Mouse (Mus musculus) embryonic facial prominence, embryonic 13.5 days (tissue): ENCODE measurements around the gene Pnmt. TPM values are rescaled to one million over a fixed set of nuclear protein-coding genes. Genes with fewer than 3 reads are reported as not detected.

ENCODE experiments used
- ATAC-seq: fragments of 200-750 bp; cut with Nextera tagmentation; 2 replicates; pipeline ENCODE4 v1.8.0; 2017; ENCODE audit warnings: low read depth; ENCODE audit not compliant: insufficient number of reproducible peaks, insufficient read depth, low FRiP score, low TSS enrichment
- H3K27ac ChIP-seq: fragments of 300-500 bp; sonication (generic); 2 replicates; pipeline ENCODE4 v1.5.1; 2015; ENCODE audit warnings: moderate library complexity, mild to moderate bottlenecking, inconsistent platforms
- H3K27me3 ChIP-seq: fragments of 300-500 bp; sonication (generic); 2 replicates; pipeline ENCODE4 v1.6.1; 2015; ENCODE audit warnings: mild to moderate bottlenecking, inconsistent platforms
- H3K36me3 ChIP-seq: fragments of 300-500 bp; sonication (generic); 2 replicates; pipeline ENCODE4 v1.6.1; 2015; ENCODE audit warnings: mild to moderate bottlenecking, inconsistent platforms
- H3K4me1 ChIP-seq: fragments of 300-500 bp; sonication (generic); 2 replicates; pipeline ENCODE4 v1.6.1; 2015; ENCODE audit warnings: inconsistent platforms
- H3K4me2 ChIP-seq: fragments of 300-500 bp; sonication (generic); 2 replicates; pipeline ENCODE4 v1.6.1; 2015; ENCODE audit warnings: moderate library complexity, mild to moderate bottlenecking, inconsistent platforms
- H3K4me3 ChIP-seq: fragments of 300-500 bp; sonication (generic); 2 replicates; pipeline ENCODE4 v1.5.1; 2015; ENCODE audit warnings: mild to moderate bottlenecking, inconsistent platforms
- H3K9ac ChIP-seq: fragments of 300-500 bp; sonication (generic); 2 replicates; pipeline ENCODE4 v1.6.1; 2015; ENCODE audit warnings: mild to moderate bottlenecking, inconsistent platforms
- H3K9me3 ChIP-seq: fragments of 300-500 bp; sonication (generic); 2 replicates; pipeline ENCODE4 v1.6.1; 2016; ENCODE audit warnings: inconsistent platforms
- WGBS: fragments of 180-500 bp; shearing (Covaris S2); methylation state at CpG from one replicate; pipeline ENCODE4 v1.1.7; 2015; ENCODE audit warnings: mixed read lengths; 5-methylcytosine and 5-hydroxymethylcytosine counted together
- polyA plus RNA-seq: library from polyadenylated mRNA; unstranded; fragments of >200 nt; fragmentation: Nextera tagmentation; extraction: Ambion mirVana; gene quantifications from 2 replicates; pipeline ENCODE4 v1.2.1, GENCODE M21; 2015

The Pnmt gene
- polyA plus RNA-seq, 1 experiment from 2014 or later = 1.3 TPM

DNA sequence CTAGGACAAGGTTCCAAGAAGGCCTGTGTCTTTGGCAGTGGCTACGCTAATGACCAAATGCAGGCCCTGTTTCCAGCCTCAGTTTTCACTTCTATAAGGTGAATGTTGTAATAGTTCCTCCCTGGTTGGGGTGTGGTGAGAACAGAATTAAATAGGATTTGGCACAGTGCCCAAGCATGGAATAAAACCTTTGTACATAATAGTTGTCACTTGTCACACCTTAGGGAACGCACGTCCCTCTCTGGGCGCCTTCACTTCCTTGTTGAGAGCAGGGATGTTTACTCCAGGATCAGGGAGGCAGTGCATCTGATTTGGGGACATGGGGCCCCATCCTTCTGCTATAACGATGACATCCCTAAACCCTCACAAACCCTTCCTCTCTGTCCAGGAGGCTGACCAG is 42.2 kb downstream of the Pnmt start:
- H3K4me2 ChIP-seq = no peak overlapping the region
- no peak for ATAC-seq
- H3K36me3 ChIP-seq = peaks cover 98% of the 10 kb centered on the region
- H3K9me3 ChIP-seq = no peaks in the 10 kb centered on the region
- WGBS = 83% methylated on average over 5 of the region's 5 CpGs
- H3K27ac ChIP-seq = no peak overlapping the region
- H3K4me1 ChIP-seq = no peaks in the 10 kb centered on the region
- no peak overlapping the region for H3K9ac ChIP-seq
- no peaks in the 10 kb centered on the region for H3K27me3 ChIP-seq
- H3K4me3 ChIP-seq = no peak overlapping the region

DNA sequence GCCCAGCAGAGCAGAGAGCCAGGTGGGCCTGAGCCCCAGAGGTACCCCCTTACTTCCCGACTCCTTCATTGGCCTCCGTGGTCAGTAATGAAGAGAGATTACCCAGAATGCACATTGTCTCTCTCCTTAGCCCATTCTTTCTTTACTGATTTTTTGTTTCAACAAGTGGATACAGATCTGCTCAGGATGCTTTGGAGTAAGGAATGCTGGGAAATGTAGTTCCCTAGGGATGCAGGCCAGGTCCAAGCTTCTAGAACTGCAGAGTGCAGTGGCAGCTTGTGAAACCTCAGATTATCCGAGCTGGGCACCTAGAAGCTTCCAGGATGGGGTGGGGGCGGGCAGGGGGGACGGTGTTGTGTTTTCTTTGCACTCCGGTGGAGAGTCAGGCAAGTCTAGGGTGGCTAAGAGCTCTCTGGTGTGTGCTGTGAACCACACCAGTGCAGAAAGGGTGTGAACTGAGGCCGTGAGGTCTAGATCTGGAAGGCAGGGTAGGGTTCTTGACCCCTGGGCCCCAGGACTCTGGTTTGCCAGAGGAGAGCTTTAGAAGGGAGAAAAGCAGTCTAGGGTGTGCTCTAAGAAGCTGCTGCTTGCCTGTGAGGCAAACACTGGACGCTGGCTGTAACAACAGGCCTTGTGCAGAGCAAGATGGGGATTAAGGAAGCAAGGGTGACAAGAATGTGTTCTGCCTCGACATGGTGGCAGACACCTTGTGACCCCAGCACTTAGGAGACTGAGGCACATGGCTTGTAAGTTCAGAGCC is 45.7 kb downstream of the Pnmt start:
- WGBS = 84% methylated on average over 9 of the region's 9 CpGs
- H3K36me3 ChIP-seq = peaks cover 98% of the 10 kb centered on the region
- H3K9me3 ChIP-seq = no peaks in the 10 kb centered on the region

DNA sequence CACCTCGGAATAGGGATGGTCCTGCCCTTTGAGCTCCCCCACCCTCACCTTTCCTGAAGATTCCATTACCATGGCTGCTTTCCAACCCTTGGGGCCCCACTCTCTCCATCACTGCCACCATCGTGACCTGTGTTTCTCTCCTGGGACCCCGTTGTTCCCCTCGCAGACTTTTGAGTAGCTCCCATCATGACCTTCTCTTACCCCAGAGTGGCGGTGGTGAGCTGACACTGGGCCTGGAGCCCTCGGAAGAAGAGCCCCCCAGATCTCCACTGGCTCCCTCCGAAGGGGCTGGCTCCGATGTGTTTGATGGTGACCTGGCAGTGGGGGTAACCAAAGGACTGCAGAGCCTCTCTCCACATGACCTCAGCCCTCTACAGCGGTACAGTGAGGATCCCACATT is 49.5 kb downstream of the Pnmt start:
- no peak overlapping the region for H3K4me3 ChIP-seq
- H3K9ac ChIP-seq = no peak overlapping the region
- no peaks in the 10 kb centered on the region for H3K27me3 ChIP-seq
- H3K4me2 ChIP-seq = no peak overlapping the region
- no peak overlapping the region for H3K27ac ChIP-seq
- peaks cover 8% of the 10 kb centered on the region for H3K4me1 ChIP-seq
- peaks cover 66% of the 10 kb centered on the region for H3K36me3 ChIP-seq
- no peaks in the 10 kb centered on the region for H3K9me3 ChIP-seq
- ATAC-seq = no peak
- WGBS = 92% methylated on average over 9 of the region's 9 CpGs

More for the DNA sequence above, 45.7 kb downstream of the Pnmt start:
- 0 out of 2 replicates have a peak overlapping the region, but pooled peaks have one; percentile 4 for H3K9ac ChIP-seq
- H3K4me3 ChIP-seq = no peak overlapping the region
- ATAC-seq = no peak
- no peaks in the 10 kb centered on the region for H3K4me1 ChIP-seq
- no peak overlapping the region for H3K27ac ChIP-seq
- H3K27me3 ChIP-seq = no peaks in the 10 kb centered on the region
- no peak overlapping the region for H3K4me2 ChIP-seq

DNA sequence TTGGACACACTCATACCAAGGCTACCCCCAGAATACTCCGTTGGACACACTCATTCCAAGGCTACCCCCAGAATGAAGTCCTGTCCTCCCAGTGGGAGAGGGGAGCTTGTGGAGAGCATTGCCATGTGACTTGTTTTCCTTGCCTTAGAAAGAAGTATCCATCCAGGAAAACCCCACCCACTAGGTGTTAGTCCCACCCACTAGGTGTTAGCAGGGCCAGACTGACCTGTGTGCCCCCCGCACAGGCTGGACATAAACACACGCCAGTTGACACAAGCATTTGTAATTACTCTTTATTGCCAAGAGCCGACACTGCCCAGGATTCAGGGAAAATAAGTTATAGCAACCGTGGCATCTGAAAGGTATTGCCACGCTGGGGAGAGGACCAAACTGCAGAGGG is 51.2 kb downstream of the Pnmt start:
- peaks cover 8% of the 10 kb centered on the region for H3K4me1 ChIP-seq
- no peak for ATAC-seq
- H3K4me3 ChIP-seq = no peak overlapping the region
- H3K27me3 ChIP-seq = no peaks in the 10 kb centered on the region
- peaks cover 49% of the 10 kb centered on the region for H3K36me3 ChIP-seq
- WGBS = 87% methylated on average over 6 of the region's 6 CpGs
- H3K4me2 ChIP-seq = peak overlapping the region; percentile 85
- no peaks in the 10 kb centered on the region for H3K9me3 ChIP-seq
- H3K9ac ChIP-seq = no peak overlapping the region
- H3K27ac ChIP-seq = no peak overlapping the region

Other genes starting within 250 kb of the Pnmt start
- gene Fbxl20, start 236.0 kb upstream of the Pnmt start, polyA plus RNA-seq = 22.5 and 28.8 TPM in 2 replicates
- gene Med1, start 193.2 kb upstream of the Pnmt start, polyA plus RNA-seq = 78.3 and 78.4 TPM in 2 replicates
- gene Cdk12, start 183.4 kb upstream of the Pnmt start, polyA plus RNA-seq = 14.3 and 16.2 TPM in 2 replicates
- 0.17 and 0.48 TPM in 2 replicates for gene Neurod2, start 56.8 kb upstream of the Pnmt start, polyA plus RNA-seq
- gene Ppp1r1b, start 38.0 kb upstream of the Pnmt start, polyA plus RNA-seq = 1.2 and 2.0 TPM in 2 replicates
- gene Stard3, start 28.1 kb upstream of the Pnmt start, polyA plus RNA-seq = 38.3 and 42.3 TPM in 2 replicates
- 0.89 and 1.1 TPM in 2 replicates for gene Tcap, start 2.6 kb upstream of the Pnmt start, polyA plus RNA-seq
- 10.9 and 11.3 TPM in 2 replicates for gene Pgap3, start 14.0 kb downstream of the Pnmt start, polyA plus RNA-seq
- 49.6 and 51.1 TPM in 2 replicates for gene Erbb2, start 26.0 kb downstream of the Pnmt start, polyA plus RNA-seq
- gene Mien1, start 52.5 kb downstream of the Pnmt start, polyA plus RNA-seq = 78.0 and 90.7 TPM in 2 replicates
- gene Grb7, start 59.9 kb downstream of the Pnmt start, polyA plus RNA-seq = 12.4 and 12.5 TPM in 2 replicates
- gene Ikzf3, start 159.6 kb downstream of the Pnmt start, polyA plus RNA-seq = 0.27 and 0.58 TPM in 2 replicates
- gene Zpbp2, start 164.6 kb downstream of the Pnmt start, polyA plus RNA-seq = not detected in 2 replicates
- 69.4 and 71.9 TPM in 2 replicates for gene Ormdl3, start 200.9 kb downstream of the Pnmt start, polyA plus RNA-seq
- not detected in 2 replicates for gene Lrrc3c, start 211.8 kb downstream of the Pnmt start, polyA plus RNA-seq
- gene Gm12355, start 239.2 kb downstream of the Pnmt start, polyA plus RNA-seq = 0.80 and 4.0 TPM in 2 replicates
- not detected in 2 replicates for gene Gsdma3, start 239.9 kb downstream of the Pnmt start, polyA plus RNA-seq